Mouse (Mus musculus) embryo, embryonic 11.5 days (tissue): ENCODE data around the gene Ptprg.

ENCODE experiments used
- DNase-seq: peaks from one replicate; pipeline ENCODE4 v3.0.0-alpha.2; 2012; ENCODE audit warnings: low read depth, low spot score

Gene Ptprg

GRCm38 (mm10) chr14:11874266-11874665, 320.9 kb downstream of the Ptprg start:
- no peak for DNase-seq

- no peak for DNase-seq
Observed at GRCm38 (mm10) chr14:11874960-11875889, 321.9 kb downstream of the Ptprg start.

- DNase-seq = no peak
Observed at GRCm38 (mm10) chr14:11881082-11881481, 327.8 kb downstream of the Ptprg start.

GRCm38 (mm10) chr14:11883142-11883921, 330.0 kb downstream of the Ptprg start:
- DNase-seq = no peak

- DNase-seq = no peak
Observed at GRCm38 (mm10) chr14:11883995-11884394, 330.7 kb downstream of the Ptprg start.

- DNase-seq = no peak
Observed at GRCm38 (mm10) chr14:11886417-11886816, 333.1 kb downstream of the Ptprg start.

GRCm38 (mm10) chr14:11890890-11891289, 337.6 kb downstream of the Ptprg start:
- DNase-seq = no peak

GRCm38 (mm10) chr14:11892621-11893020, 339.3 kb downstream of the Ptprg start:
- no peak for DNase-seq

GRCm38 (mm10) chr14:11895486-11895885, 342.2 kb downstream of the Ptprg start:
- no peak for DNase-seq

- no peak for DNase-seq
Observed at GRCm38 (mm10) chr14:11902794-11903193, 349.5 kb downstream of the Ptprg start.

- no peak for DNase-seq
Observed at GRCm38 (mm10) chr14:11906130-11906675, 352.9 kb downstream of the Ptprg start.

GRCm38 (mm10) chr14:11912253-11912652, 358.9 kb downstream of the Ptprg start:
- DNase-seq = no peak

GRCm38 (mm10) chr14:11917225-11917624, 363.9 kb downstream of the Ptprg start:
- DNase-seq = no peak

GRCm38 (mm10) chr14:11928545-11928944, 375.2 kb downstream of the Ptprg start:
- no peak for DNase-seq

GRCm38 (mm10) chr14:11932517-11932916, 379.2 kb downstream of the Ptprg start:
- no peak for DNase-seq

- DNase-seq = no peak
Observed at GRCm38 (mm10) chr14:11934556-11934955, 381.2 kb downstream of the Ptprg start.

- DNase-seq = no peak
Observed at GRCm38 (mm10) chr14:11935281-11935680, 381.9 kb downstream of the Ptprg start.

GRCm38 (mm10) chr14:11935698-11936097, 382.4 kb downstream of the Ptprg start:
- DNase-seq = no peak

- DNase-seq = no peak
Observed at GRCm38 (mm10) chr14:11938912-11939311, 385.6 kb downstream of the Ptprg start.

GRCm38 (mm10) chr14:11941989-11942514, 388.7 kb downstream of the Ptprg start:
- no peak for DNase-seq

- DNase-seq = no peak
Observed at GRCm38 (mm10) chr14:11950379-11950778, 397.0 kb downstream of the Ptprg start.
